Mouse (Mus musculus): Measurements from ENCODE around the gene Grb14. TPM values are rescaled to one million over a fixed set of nuclear protein-coding genes. Genes with fewer than 3 reads are reported as not detected.

The Grb14 gene
- polyA plus RNA-seq, 1 experiment from 2014 or later = 15.7 TPM

DNA sequence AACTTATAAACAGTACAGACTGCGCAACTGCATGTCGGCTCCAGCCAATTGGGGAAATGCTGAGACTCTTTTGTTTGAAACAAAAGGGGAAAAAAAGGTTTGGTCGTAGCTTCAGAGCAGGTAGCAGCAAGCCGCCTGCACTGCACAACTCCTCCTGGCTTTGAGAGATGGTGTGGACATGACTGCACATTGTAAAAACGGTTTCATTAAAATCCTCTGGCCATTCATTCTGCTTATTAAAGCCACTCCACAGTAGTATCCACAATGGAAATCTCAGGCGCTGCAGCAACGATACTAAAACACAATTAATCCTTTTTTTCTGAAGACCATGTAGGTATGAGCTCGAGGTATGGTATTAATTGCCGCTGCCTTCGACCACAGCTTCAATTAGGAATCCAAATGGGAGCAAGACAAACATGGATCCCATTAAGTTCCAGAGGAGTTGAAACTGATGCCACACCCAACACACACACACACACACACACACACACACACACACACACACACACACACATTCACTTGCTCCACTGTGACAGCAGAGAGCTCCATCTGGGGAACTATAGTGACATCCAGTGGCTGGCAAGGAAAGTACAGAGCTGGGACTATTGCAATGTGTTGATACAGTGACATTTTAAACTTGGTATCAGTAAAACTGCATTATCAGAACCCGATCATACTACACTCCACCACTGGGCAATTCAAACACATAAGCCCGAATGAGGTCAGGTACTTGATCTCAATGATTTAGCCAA lies 76.2 kb downstream of the Grb14 start:
- Histone ChIP-seq H3K27me3 (ENCODE audit: control insufficient read depth, insufficient read depth, low read length) (no peaks in the 10 kb centered on the region), H3K4me1 (ENCODE audit: control insufficient read depth, insufficient read depth, low read length) (no peaks in the 10 kb centered on the region), H3K9ac (replicated peaks; ENCODE audit: low read depth, low read length) (no peak overlapping the region), H3K27ac (ENCODE audit: low read length) (no peak overlapping the region), H3K4me3 (ENCODE audit: low read depth, low read length) (no peak overlapping the region), H3K4me2 (replicated peaks; ENCODE audit: low read depth, low read length) (no peak overlapping the region), H3K36me3 (ENCODE audit: control insufficient read depth, insufficient read depth, low read length) (no peaks in the 10 kb centered on the region), H3K9me3 (ENCODE audit: control insufficient read depth, low read depth, low read length) (no peaks in the 10 kb centered on the region; the same call in 1 of the 2 replicates)
- WGBS = 76% methylated on average over 12 of the region's 12 CpGs
- peak; percentile 61; the same call in 1 of the 2 replicates for ATAC-seq (ENCODE audit: insufficient number of reproducible peaks, insufficient read depth, low FRiP score, low read depth)

DNA sequence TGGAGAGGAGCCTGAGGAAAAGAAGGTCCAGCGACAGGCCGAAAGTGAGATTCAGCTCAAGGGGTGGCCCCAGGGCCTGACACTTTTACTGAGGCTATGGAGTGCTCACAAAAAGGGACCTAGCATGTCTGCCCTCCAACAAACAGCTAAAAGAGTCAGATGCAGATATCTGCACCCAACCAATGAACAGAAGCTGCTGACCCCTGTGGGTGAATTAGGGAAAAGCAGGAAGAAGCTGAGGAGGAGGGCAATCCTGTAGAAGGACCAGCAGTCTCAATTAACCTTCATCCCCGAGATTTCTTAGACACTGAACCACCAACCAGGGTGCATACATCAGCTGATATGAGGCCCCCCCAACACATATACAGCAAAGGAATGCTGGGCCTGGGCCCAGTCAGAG lies 77.3 kb downstream of the Grb14 start:
- WGBS = 73% methylated on average over 3 of the region's 3 CpGs
- Histone ChIP-seq H3K36me3 (ENCODE audit: control insufficient read depth, insufficient read depth, low read length) (no peaks in the 10 kb centered on the region), H3K4me2 (replicated peaks; ENCODE audit: low read depth, low read length) (no peak overlapping the region), H3K4me3 (ENCODE audit: low read depth, low read length) (no peak overlapping the region), H3K27me3 (ENCODE audit: control insufficient read depth, insufficient read depth, low read length) (no peaks in the 10 kb centered on the region), H3K4me1 (ENCODE audit: control insufficient read depth, insufficient read depth, low read length) (no peaks in the 10 kb centered on the region), H3K9me3 (ENCODE audit: control insufficient read depth, low read depth, low read length) (no peaks in the 10 kb centered on the region; the same call in 1 of the 2 replicates), H3K27ac (ENCODE audit: low read length) (no peak overlapping the region), H3K9ac (replicated peaks; ENCODE audit: low read depth, low read length) (no peak overlapping the region)
- no peak for ATAC-seq (ENCODE audit: insufficient number of reproducible peaks, insufficient read depth, low FRiP score, low read depth)

DNA sequence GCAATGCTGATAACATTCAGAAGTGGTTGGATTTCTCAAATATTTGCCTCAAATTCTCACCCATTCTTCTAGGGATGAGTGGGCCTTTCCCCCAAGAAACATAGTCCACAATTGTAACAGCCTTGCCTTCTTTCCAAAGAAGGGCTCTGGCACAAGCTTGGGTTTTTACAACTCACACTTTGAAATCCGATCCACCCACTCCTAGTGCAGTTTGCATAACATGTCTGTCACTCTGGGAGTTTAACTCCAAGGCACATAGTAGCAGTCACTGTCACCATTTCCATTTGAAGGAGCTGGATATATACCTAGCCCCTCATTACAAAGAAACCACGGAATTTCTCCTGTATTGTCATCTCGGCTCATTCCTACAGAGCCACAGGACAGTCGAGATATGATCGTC lies 103.9 kb downstream of the Grb14 start:
- Histone ChIP-seq H3K4me1 (ENCODE audit: control insufficient read depth, insufficient read depth, low read length) (no peaks in the 10 kb centered on the region), H3K27ac (ENCODE audit: low read length) (no peak overlapping the region), H3K27me3 (ENCODE audit: control insufficient read depth, insufficient read depth, low read length) (no peaks in the 10 kb centered on the region), H3K9ac (replicated peaks; ENCODE audit: low read depth, low read length) (no peak overlapping the region), H3K4me2 (replicated peaks; ENCODE audit: low read depth, low read length) (no peak overlapping the region), H3K4me3 (ENCODE audit: low read depth, low read length) (no peak overlapping the region), H3K9me3 (ENCODE audit: control insufficient read depth, low read depth, low read length) (no peaks in the 10 kb centered on the region), H3K36me3 (ENCODE audit: control insufficient read depth, insufficient read depth, low read length) (no peaks in the 10 kb centered on the region)
- 46% methylated on average over 5 of the region's 5 CpGs for WGBS
- no peak for ATAC-seq (ENCODE audit: insufficient number of reproducible peaks, insufficient read depth, low FRiP score, low read depth)

DNA sequence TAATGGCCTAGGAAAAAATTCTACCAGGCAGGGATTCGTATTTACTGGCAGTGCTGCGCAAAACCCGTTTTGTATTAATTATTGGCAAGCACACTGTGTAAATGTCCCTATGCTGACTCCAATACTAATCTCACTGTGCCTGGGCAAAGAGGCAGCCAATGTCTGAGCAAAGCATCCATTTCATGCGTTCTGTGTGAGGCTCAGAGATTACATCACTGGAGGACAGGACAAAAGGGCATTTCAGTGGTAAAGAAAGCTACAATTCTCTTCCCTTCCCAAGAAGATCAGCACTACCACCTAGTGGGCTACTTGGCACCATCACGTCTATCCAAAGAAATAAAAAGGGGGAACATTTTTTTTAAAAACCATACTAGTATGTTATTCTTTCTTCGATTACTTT lies 109.3 kb downstream of the Grb14 start:
- no peak overlapping the region for H3K9ac ChIP-seq (replicated peaks; ENCODE audit: low read depth, low read length)
- H3K36me3 ChIP-seq (ENCODE audit: control insufficient read depth, insufficient read depth, low read length) = no peaks in the 10 kb centered on the region
- no peaks in the 10 kb centered on the region for H3K27me3 ChIP-seq (ENCODE audit: control insufficient read depth, insufficient read depth, low read length)
- no peaks in the 10 kb centered on the region for H3K4me1 ChIP-seq (ENCODE audit: control insufficient read depth, insufficient read depth, low read length)
- no peak overlapping the region for H3K4me2 ChIP-seq (replicated peaks; ENCODE audit: low read depth, low read length)
- H3K27ac ChIP-seq (ENCODE audit: low read length) = no peak overlapping the region
- H3K4me3 ChIP-seq (ENCODE audit: low read depth, low read length) = no peak overlapping the region
- H3K9me3 ChIP-seq (ENCODE audit: control insufficient read depth, low read depth, low read length) = no peaks in the 10 kb centered on the region
- WGBS = 61% methylated on average over 6 of the region's 6 CpGs
- ATAC-seq (ENCODE audit: insufficient number of reproducible peaks, insufficient read depth, low FRiP score, low read depth) = no peak

DNA sequence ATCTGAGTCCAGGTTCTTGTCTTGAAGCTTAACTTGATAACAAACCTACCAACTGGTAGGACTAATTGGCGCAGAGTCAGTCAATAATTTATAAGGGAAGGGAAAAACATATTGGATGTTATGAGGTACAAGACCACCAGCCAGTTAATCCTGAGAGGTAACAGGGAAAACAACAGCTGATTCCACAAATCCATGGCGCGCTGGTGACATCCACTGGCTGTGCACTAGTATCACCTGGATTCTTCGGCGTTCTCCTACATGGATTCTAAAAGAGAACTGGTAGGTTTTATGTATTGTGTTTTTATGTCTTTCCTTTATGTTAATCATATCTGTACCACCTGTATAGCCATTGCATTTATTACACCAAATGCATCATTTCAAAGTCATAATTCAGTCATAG lies 119.9 kb downstream of the Grb14 start:
- WGBS = 85% methylated on average over 5 of the region's 5 CpGs
- Histone ChIP-seq H3K36me3 (ENCODE audit: control insufficient read depth, insufficient read depth, low read length) (no peaks in the 10 kb centered on the region), H3K9ac (replicated peaks; ENCODE audit: low read depth, low read length) (no peak overlapping the region), H3K4me3 (ENCODE audit: low read depth, low read length) (no peak overlapping the region), H3K4me2 (replicated peaks; ENCODE audit: low read depth, low read length) (no peak overlapping the region), H3K9me3 (ENCODE audit: control insufficient read depth, low read depth, low read length) (no peaks in the 10 kb centered on the region), H3K4me1 (ENCODE audit: control insufficient read depth, insufficient read depth, low read length) (no peaks in the 10 kb centered on the region), H3K27me3 (ENCODE audit: control insufficient read depth, insufficient read depth, low read length) (no peaks in the 10 kb centered on the region), H3K27ac (ENCODE audit: low read length) (no peak overlapping the region)
- ATAC-seq (ENCODE audit: insufficient number of reproducible peaks, insufficient read depth, low FRiP score, low read depth) = no peak

DNA sequence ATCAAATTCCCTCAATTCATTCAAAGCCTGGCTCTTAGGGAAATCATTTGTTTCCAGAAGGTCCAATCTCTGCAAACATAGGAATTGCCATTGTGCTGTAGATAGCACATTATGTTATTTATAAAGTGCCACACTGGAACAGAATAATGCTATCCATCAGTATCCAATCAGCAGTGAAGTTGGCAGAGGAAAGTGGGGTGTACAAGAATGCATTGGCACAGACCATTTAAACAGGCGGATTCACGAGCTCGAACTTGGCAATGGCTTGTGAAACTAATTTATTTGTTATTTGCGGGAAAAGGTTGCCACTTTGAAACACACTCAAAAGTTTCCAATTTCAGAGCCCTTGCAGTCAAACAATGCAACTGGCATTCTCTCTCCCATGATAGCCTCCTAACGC lies 126.9 kb downstream of the Grb14 start:
- Histone ChIP-seq H3K9ac (replicated peaks; ENCODE audit: low read depth, low read length) (no peak overlapping the region), H3K9me3 (ENCODE audit: control insufficient read depth, low read depth, low read length) (no peaks in the 10 kb centered on the region), H3K36me3 (ENCODE audit: control insufficient read depth, insufficient read depth, low read length) (no peaks in the 10 kb centered on the region), H3K27me3 (ENCODE audit: control insufficient read depth, insufficient read depth, low read length) (no peaks in the 10 kb centered on the region), H3K4me2 (replicated peaks; ENCODE audit: low read depth, low read length) (no peak overlapping the region), H3K27ac (ENCODE audit: low read length) (no peak overlapping the region), H3K4me1 (ENCODE audit: control insufficient read depth, insufficient read depth, low read length) (no peaks in the 10 kb centered on the region), H3K4me3 (ENCODE audit: low read depth, low read length) (no peak overlapping the region)
- 86% methylated on average over 5 of the region's 5 CpGs for WGBS
- ATAC-seq (ENCODE audit: insufficient number of reproducible peaks, insufficient read depth, low FRiP score, low read depth) = no peak

DNA sequence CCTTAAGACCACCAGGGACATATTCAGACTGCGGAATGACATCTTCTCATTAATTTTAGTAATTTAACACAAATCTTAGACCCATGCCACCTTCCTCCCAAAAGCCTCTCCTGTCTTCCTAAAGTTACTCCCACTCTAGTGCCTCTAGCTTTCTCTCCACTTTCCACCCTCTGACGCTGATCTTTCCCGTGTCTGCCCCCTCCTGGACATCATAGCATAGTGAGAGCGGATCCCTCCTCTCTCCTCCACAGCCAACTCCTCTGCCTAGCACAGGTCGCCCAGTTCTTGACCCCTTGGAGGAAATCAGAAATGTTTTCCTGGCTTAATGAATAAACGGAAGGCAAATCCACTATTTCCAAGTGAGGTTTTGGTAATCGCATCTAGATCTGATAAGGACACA lies 131.6 kb downstream of the Grb14 start:
- Histone ChIP-seq H3K9ac (replicated peaks; ENCODE audit: low read depth, low read length) (no peak overlapping the region), H3K27ac (ENCODE audit: low read length) (no peak overlapping the region), H3K4me3 (ENCODE audit: low read depth, low read length) (no peak overlapping the region), H3K4me2 (replicated peaks; ENCODE audit: low read depth, low read length) (no peak overlapping the region), H3K4me1 (ENCODE audit: control insufficient read depth, insufficient read depth, low read length) (no peaks in the 10 kb centered on the region), H3K27me3 (ENCODE audit: control insufficient read depth, insufficient read depth, low read length) (no peaks in the 10 kb centered on the region), H3K9me3 (ENCODE audit: control insufficient read depth, low read depth, low read length) (no peaks in the 10 kb centered on the region), H3K36me3 (ENCODE audit: control insufficient read depth, insufficient read depth, low read length) (no peaks in the 10 kb centered on the region)
- no peak for ATAC-seq (ENCODE audit: insufficient number of reproducible peaks, insufficient read depth, low FRiP score, low read depth)
- WGBS = 60% methylated on average over 7 of the region's 7 CpGs

DNA sequence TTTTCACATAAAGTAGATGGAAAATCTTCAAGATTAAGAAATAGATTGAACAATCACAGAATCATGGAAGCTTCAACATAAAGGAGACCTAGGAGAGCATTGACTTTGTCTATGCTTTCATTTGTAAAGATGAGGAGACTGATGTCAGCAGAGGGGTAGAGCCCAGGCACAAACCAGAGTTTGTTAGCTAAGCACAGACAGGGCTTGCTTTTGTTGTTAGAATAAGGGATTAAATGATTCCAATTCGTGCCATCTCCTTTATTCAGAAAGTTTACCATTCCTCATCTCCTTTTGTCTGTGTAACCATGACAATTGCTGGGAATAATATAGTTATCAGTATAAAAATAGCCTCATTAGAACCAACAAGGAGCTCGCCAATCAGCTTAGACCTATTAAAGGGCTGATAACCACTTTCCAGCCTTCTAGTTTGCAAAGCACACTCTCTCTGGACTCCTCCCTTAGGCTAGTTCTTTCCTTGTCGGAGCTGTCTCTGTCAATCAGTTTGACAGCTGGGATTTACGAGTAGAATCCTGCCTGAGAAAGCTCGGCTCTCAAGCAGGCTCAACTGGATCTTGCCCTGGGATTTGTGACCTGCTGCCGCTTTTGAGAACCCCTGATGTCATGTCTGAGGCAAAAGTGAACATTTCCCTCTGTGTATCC lies 137.6 kb downstream of the Grb14 start:
- no peak overlapping the region for H3K4me3 ChIP-seq (ENCODE audit: low read depth, low read length)
- H3K4me1 ChIP-seq (ENCODE audit: control insufficient read depth, insufficient read depth, low read length) = no peaks in the 10 kb centered on the region
- H3K27ac ChIP-seq (ENCODE audit: low read length) = no peak overlapping the region
- no peak for ATAC-seq (ENCODE audit: insufficient number of reproducible peaks, insufficient read depth, low FRiP score, low read depth)
- 42% methylated on average over 6 of the region's 6 CpGs for WGBS
- no peak overlapping the region for H3K9ac ChIP-seq (replicated peaks; ENCODE audit: low read depth, low read length)
- no peaks in the 10 kb centered on the region for H3K27me3 ChIP-seq (ENCODE audit: control insufficient read depth, insufficient read depth, low read length)
- H3K9me3 ChIP-seq (ENCODE audit: control insufficient read depth, low read depth, low read length) = no peaks in the 10 kb centered on the region
- H3K36me3 ChIP-seq (ENCODE audit: control insufficient read depth, insufficient read depth, low read length) = no peaks in the 10 kb centered on the region
- H3K4me2 ChIP-seq (replicated peaks; ENCODE audit: low read depth, low read length) = no peak overlapping the region
